Mouse (Mus musculus): Measurements from ENCODE around the gene Kirrel3.
A peak's percentile ranks its signal among the peaks of the same experiment; 100 is the strongest.

The Kirrel3 gene

GRCm38 (mm10) chr9:34498651-34499050 is 13.0 kb downstream of the Kirrel3 start:
- peak; percentile 78 for DNase-seq (ENCODE audit: low read depth, low spot score)

GRCm38 (mm10) chr9:34507164-34507563 is 21.5 kb downstream of the Kirrel3 start:
- no peak for DNase-seq (ENCODE audit: low read depth, low spot score)

GRCm38 (mm10) chr9:34518861-34519260 is 33.2 kb downstream of the Kirrel3 start:
- DNase-seq (ENCODE audit: low read depth, low spot score), result no peak

GRCm38 (mm10) chr9:34520234-34520950 is 34.7 kb downstream of the Kirrel3 start:
- no peak for DNase-seq (ENCODE audit: low read depth, low spot score)

GRCm38 (mm10) chr9:34525695-34526094 is 40.0 kb downstream of the Kirrel3 start:
- DNase-seq (ENCODE audit: low read depth, low spot score), result no peak

GRCm38 (mm10) chr9:34538591-34539335 is 53.1 kb downstream of the Kirrel3 start:
- DNase-seq (ENCODE audit: low read depth, low spot score), result no peak

GRCm38 (mm10) chr9:34541908-34542307 is 56.2 kb downstream of the Kirrel3 start:
- DNase-seq (ENCODE audit: low read depth, low spot score), result no peak

- DNase-seq (ENCODE audit: low read depth, low spot score), result no peak
Measured at GRCm38 (mm10) chr9:34555699-34556098, 70.0 kb downstream of the Kirrel3 start.

- DNase-seq (ENCODE audit: low read depth, low spot score), result peak; percentile 54
Measured at GRCm38 (mm10) chr9:34557846-34558245, 72.2 kb downstream of the Kirrel3 start.

GRCm38 (mm10) chr9:34558291-34558899 is 72.7 kb downstream of the Kirrel3 start:
- DNase-seq (ENCODE audit: low read depth, low spot score), result peak; percentile 25

- DNase-seq (ENCODE audit: low read depth, low spot score), result no peak
Measured at GRCm38 (mm10) chr9:34559102-34559501, 73.4 kb downstream of the Kirrel3 start.

- DNase-seq (ENCODE audit: low read depth, low spot score), result no peak
Measured at GRCm38 (mm10) chr9:34561281-34561680, 75.6 kb downstream of the Kirrel3 start.

GRCm38 (mm10) chr9:34562437-34563000 is 76.8 kb downstream of the Kirrel3 start:
- no peak for DNase-seq (ENCODE audit: low read depth, low spot score)

GRCm38 (mm10) chr9:34573906-34574305 is 88.2 kb downstream of the Kirrel3 start:
- DNase-seq (ENCODE audit: low read depth, low spot score), result no peak

GRCm38 (mm10) chr9:34574611-34575010 is 88.9 kb downstream of the Kirrel3 start:
- no peak for DNase-seq (ENCODE audit: low read depth, low spot score)

GRCm38 (mm10) chr9:34579174-34579573 is 93.5 kb downstream of the Kirrel3 start:
- DNase-seq (ENCODE audit: low read depth, low spot score), result no peak

- DNase-seq (ENCODE audit: low read depth, low spot score), result no peak
Measured at GRCm38 (mm10) chr9:34580059-34580458, 94.4 kb downstream of the Kirrel3 start.

GRCm38 (mm10) chr9:34582496-34582895 is 96.8 kb downstream of the Kirrel3 start:
- DNase-seq (ENCODE audit: low read depth, low spot score), result no peak

GRCm38 (mm10) chr9:34585487-34585886 is 99.8 kb downstream of the Kirrel3 start:
- DNase-seq (ENCODE audit: low read depth, low spot score), result no peak

GRCm38 (mm10) chr9:34586080-34586479 is 100.4 kb downstream of the Kirrel3 start:
- no peak for DNase-seq (ENCODE audit: low read depth, low spot score)

- DNase-seq (ENCODE audit: low read depth, low spot score), result no peak
Measured at GRCm38 (mm10) chr9:34589799-34590198, 104.1 kb downstream of the Kirrel3 start.

- no peak for DNase-seq (ENCODE audit: low read depth, low spot score)
Measured at GRCm38 (mm10) chr9:34592073-34592610, 106.4 kb downstream of the Kirrel3 start.
